Mouse (Mus musculus) CD4-positive helper T cell, adult 2 months (primary cell): Measurements from ENCODE around the gene Gpat3.

Experiments used
- DNase-seq: peaks from one replicate; pipeline ENCODE4 v3.0.0-alpha.2; 2012; ENCODE audit warnings: low read depth, missing footprints, low spot score

Gene Gpat3

DNA sequence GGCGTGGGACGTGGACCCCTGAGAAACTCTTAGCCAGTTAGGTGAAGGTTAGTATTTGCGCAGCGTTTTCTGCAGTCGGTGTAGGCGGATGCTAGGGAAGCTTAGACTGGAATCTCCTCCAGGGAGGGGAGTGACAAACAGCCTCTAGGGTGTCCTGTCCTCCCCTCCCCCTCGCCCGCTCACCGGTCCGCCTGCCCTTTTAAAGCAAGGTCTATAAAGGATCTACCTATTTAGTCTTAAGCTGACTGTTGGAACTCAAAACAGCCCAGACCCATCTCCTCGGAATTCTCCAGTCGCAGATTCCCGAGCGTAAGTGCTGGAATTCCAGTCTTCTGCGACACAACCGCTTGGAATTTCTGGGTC lies at the start of gene Gpat3:
Gene Gpat3, plus strand, starts transcription at position 229 of the 363 bp plus-strand sequence.
- peak; percentile 14 for DNase-seq

DNA sequence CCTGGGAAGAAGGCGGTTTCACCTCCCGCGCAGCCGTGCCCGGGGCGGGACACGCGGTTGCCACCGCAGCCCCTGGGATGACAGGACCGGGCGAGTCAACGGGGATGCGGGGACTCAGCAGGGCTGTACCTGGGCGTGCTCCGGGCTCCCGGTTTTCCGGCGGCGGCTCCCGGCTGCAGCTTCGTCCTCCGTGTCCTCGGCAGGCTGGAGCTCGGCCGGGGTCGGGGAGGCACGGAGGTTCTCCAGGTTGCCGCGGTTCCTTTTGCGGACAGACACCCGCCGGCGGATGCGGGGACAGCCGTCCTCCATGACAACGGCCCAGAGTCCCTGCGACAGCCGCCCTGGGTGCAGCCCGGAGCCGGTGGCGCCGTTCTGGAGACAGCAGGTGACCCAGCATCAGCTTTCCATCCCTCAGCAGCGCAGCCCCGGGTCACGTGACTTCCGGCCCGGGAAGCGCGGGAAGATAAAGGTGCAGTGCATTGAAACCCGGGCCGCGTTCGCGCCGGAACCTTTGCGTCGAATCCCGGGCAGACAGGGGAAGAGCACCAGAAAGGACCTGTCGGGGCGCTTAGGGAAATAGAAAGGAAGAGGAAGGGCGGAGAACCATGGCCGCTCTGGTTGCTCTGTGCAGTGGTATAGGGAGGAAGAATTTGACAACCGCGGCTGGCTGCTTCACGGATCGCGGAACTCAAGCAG lies 47.2 kb upstream of the Gpat3 start, which contains the start of the genes Helq and Mrps18c:
Gene Helq, minus strand, starts transcription at position 434 of the 696 bp plus-strand sequence.
Gene Mrps18c, plus strand, starts transcription at position 463 of the 696 bp plus-strand sequence.
- peak; percentile 92 for DNase-seq

DNA sequence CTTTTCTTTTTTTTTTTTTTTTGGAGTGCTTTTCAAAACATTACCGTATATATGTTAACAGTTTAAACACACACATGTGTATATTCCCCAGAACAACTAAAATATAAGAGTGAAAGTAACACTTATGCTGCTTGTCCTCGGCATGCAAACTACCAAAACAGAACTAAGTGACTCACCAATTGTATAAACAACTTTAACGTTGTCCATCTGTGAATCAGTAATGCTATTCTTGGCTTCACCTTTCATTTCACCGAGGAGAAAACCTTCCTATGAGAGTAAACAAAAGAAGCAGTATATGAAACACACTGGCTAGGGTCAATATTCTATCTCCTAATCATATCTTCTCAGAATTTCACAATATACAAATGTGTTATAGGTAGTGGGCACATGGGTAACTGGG lies 27.2 kb upstream of the Gpat3 start:
- no peak for DNase-seq

GRCm38 (mm10) chr5:100819568-100820480 lies 25.7 kb upstream of the Gpat3 start:
- DNase-seq, result peak; percentile 40

- peak; percentile 88 for DNase-seq
These were observed 24.9 kb upstream of the Gpat3 start, which contains the start of gene Abraxas1 for GRCm38 (mm10) chr5:100820483-100821184. TSS of gene Abraxas1 (minus strand) at chr5:100820965.

DNA sequence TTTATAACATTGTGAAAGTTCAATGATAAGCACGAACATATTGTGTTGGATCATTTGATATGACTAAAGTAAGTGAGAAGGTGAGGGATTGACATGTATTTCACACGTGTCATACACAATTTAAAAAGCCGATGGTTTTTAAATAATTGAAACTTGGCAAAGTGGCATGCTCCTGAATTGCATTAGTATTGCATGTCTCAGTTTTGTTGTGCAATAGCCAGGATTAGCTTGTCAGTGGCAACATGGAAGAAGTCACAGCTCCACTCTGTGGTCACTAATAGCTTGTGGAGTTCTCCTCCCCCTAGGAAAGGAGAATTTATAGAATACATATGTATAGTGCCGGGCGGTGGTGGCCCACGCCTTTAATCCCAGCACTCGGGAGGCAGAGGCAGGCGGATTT lies 24.1 kb upstream of the Gpat3 start:
- DNase-seq, result no peak

DNA sequence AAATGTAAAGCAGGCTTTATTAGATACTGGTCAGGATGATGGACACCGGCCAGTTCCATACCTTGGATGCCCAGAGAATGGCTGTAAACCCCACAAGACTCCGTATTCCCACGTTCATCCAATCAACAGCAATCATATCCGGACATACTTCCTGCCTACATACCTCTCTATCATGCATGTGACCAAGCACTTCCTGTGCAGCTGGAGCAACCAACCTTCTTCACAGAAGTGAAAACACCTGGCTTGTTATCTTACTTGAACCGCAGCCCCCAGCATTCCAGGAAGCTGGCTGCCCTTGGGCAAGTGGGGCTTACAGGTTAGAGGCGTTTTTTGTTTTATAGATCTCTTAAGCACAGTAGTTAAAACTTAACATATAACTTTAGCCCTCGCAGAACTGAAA lies 22.7 kb upstream of the Gpat3 start:
- peak; percentile 11 for DNase-seq

- peak; percentile 42 for DNase-seq
These were observed 19.5 kb upstream of the Gpat3 start for GRCm38 (mm10) chr5:100825975-100826374.

GRCm38 (mm10) chr5:100826531-100826930 lies 19.0 kb upstream of the Gpat3 start:
- peak; percentile 31 for DNase-seq

- DNase-seq, result no peak
These were observed 16.8 kb upstream of the Gpat3 start for GRCm38 (mm10) chr5:100828701-100829100.

- DNase-seq, result no peak
These were observed 12.8 kb upstream of the Gpat3 start for GRCm38 (mm10) chr5:100832680-100833079.

- DNase-seq, result no peak
These were observed 11.7 kb upstream of the Gpat3 start for GRCm38 (mm10) chr5:100833841-100834240.

GRCm38 (mm10) chr5:100835862-100836538 lies 9.5 kb upstream of the Gpat3 start:
- no peak for DNase-seq

DNA sequence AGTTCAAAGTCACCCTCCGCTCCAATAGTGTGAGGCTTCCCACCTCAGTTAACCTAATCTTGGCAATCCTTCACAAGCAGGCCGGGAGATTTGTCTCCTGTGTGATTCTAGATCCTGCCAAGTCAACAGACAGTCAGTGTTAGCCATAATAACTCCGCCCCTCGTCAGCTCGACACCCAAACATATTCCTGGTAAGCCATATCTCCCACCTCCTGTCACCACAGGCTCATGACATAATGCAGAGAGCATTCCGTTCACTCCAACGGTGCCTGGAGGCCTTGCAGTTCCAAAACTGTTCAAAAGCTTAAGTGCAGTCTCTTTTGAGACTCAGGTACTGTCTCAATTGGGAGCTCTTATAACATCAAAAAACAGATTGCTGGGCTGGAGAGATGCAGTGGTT lies 7.6 kb upstream of the Gpat3 start:
- DNase-seq, result no peak

DNA sequence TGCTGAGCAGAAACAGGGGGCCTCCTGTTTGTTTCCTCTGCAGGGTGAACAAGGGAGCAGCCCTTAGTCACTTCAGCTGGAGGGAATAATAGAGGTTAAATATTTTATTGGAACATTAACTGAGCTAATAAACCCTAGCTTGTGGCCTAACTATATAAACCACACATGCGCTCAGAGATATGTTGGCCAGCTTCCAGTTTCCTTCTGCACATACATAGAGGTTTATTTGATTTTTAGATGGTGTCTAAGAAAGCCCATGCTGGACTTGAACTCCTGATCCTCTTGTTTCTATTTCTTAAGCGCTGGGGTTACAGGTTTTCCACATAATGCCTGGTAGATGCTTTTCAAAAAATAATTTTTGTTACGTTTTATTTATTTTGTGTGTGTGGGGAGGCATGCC lies 1.0 kb upstream of the Gpat3 start:
- no peak for DNase-seq

DNA sequence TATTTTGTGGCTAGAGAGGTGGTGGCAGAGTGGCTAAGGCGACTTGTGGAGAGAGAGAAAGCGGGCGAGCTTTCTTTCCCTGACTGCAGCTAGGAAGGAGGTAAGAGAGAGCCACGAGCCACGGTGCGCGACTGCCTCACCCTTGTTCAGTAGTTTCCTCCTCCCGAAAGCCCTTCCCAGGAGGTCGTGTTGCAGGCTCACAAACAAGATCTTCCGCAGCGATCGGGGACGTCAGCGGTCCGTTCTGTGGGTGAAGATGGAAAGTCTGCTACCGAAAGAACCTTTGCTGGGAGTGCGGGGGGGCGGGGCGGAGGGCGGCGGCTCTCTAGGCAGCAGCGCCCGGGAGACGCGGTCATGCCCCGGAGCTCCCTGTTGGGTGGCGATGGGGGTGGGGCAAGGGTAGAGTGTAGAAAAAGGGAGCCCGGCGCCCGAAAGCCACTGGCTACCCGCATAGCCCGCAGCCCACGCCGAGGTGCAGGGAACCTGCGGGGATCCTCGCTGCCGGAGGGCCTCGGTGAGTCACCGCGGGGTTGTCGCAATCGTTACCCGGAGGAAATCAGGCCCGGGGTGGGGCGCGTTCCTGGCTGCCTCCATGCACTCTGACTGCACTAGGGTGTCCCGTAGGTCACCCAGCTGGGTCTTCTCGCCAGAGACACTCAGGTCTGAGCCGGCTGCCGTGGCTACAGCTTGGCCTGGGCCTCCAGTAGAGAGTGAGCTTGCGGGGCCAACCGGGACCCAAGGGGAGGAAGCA lies 510 bp downstream of the Gpat3 start:
- DNase-seq, result peak; percentile 77

- DNase-seq, result no peak
These were observed 1.0 kb downstream of the Gpat3 start for GRCm38 (mm10) chr5:100846599-100846920.

DNA sequence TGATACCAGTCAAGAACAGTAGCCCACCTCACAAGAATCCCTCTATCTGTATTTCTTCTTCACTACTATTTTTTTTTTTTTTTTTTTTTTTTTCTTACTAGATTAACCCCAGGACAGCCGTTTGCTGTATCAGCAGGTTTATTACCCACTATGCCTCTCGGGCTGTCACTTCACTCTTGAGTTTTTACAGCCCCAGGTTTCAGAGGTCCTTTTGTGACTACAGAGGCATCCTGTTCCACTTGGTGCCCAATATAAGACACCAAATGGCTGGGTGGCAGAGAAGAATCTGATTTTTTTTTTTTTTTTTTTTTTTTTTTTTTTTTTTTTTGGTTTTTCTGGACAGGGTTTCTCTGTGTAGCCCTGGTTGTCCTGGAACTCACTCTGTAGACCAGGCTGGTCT lies 1.6 kb downstream of the Gpat3 start:
- DNase-seq, result no peak

DNA sequence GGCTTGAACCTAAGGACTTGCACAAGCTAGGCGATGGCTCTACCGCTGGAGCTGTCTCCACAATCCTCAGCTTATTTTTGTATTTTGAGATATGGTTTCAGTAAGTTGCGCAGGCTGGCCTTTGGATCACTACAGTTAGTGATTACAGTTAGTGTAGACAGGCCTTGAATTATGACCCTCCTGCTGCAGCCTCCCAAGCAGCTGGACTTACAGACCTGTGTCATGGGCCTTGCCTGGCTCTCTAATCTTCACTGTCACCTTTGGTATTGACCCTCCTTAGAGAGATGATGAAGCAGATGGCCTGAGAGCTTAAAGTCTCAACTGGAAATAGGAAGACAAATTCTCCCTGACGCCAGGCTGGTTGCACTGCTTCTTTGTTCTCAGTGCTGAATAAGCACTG lies 8.4 kb downstream of the Gpat3 start:
- no peak for DNase-seq

DNA sequence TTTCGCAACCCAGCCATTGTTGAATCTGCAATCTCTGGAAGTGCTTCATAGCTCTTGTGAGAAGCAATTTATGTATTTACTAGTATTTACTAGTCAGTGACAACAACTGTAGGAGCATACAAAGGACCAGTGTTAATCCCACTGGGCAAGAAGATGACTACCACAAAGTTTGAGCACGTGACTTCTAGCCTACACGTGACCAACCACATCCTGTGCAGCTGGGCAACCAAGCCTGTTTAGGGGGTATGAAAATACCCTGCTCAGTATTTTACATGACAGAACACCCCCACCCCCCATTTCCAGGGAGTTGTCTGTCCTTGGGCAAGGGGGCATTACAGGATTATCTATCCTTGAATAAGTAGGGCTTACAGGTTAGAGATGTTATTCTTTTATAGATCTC lies 11.0 kb downstream of the Gpat3 start:
- DNase-seq, result no peak
